Mouse (Mus musculus): ENCODE measurements around the gene Insyn1. TPM values are rescaled to one million over a fixed set of nuclear protein-coding genes. Genes with fewer than 3 reads are reported as not detected.

Insyn1 gene
- polyA plus RNA-seq, 1 experiment from 2014 or later: 2.2 TPM

DNA sequence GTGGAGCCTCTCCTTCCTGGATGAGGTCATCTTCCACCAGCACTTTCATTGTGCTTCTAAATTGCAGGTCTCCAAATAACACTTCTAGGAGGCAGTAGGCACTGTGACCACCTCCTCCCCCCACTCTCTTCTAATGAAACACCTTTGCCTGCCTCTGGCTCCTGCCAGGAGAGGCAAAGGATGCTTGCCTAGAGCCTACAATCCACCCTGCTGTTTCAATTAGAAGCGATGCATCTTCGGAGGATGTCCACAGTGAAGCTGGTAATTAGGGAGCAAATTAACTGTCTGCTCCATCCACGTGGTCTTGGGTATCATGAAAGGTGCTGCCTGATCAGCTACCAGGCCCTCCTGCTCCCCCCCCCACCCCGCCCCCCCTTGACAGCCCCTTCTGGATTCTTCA lies 41.6 kb upstream of the Insyn1 start:
- H3K27me3 ChIP-seq (ENCODE audit: control insufficient read depth, insufficient read depth, low read length): no peaks in the 10 kb centered on the region
- peaks cover 4% of the 10 kb centered on the region; the same call in 1 of the 2 replicates for H3K4me1 ChIP-seq (ENCODE audit: control insufficient read depth, insufficient read depth, low read length)
- H3K36me3 ChIP-seq (ENCODE audit: control insufficient read depth, insufficient read depth, low read length): no peaks in the 10 kb centered on the region
- DNase-seq (ENCODE audit: low spot score) (no peak), ATAC-seq (ENCODE audit: insufficient number of reproducible peaks, low FRiP score, low TSS enrichment, low read depth) (no peak)
- H3K4me2 ChIP-seq (ENCODE audit: low read depth, severe bottlenecking): no peak overlapping the region
- H3K27ac ChIP-seq (replicated peaks; ENCODE audit: low read depth, low read length): no peak overlapping the region
- WGBS: 30% methylated on average over 4 of the region's 4 CpGs
- H3K9ac ChIP-seq (ENCODE audit: low read length): no peak overlapping the region
- no peak overlapping the region for H3K4me3 ChIP-seq (ENCODE audit: low read depth, low read length)
- H3K9me3 ChIP-seq (ENCODE audit: control insufficient read depth, low read length): no peaks in the 10 kb centered on the region

DNA sequence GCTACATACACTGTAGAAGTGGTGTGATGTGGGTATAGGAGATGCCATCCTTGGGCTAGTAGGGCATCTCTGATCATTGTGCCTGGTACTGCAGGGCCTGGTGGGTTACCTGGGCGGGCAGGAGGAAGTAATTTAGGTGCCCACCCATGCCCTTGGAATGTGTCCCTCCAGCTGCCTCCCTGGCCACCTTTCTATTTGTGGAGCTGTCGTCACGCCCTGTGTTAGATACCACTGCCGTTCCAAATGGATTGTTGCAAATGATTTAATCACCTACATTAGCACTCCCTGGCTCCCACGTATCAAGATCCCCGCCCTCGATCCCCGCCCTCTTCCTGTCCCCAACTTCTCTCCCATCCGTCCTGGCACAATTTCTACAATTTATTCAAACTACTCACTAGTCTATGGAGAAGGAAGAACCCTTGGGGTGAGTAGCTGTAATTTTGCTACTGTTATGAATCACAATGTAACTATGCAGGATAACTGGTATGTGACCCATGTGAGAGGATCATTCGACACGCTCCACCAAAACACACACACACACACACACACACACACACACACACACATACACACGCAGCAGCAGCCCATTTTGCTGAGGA lies 40.3 kb upstream of the Insyn1 start:
- Histone ChIP-seq H3K36me3 (ENCODE audit: control insufficient read depth, insufficient read depth, low read length) (no peaks in the 10 kb centered on the region), H3K27ac (replicated peaks; ENCODE audit: low read depth, low read length) (no peak overlapping the region), H3K27me3 (ENCODE audit: control insufficient read depth, insufficient read depth, low read length) (no peaks in the 10 kb centered on the region), H3K9me3 (ENCODE audit: control insufficient read depth, low read length) (no peaks in the 10 kb centered on the region), H3K9ac (ENCODE audit: low read length) (no peak overlapping the region), H3K4me1 (ENCODE audit: control insufficient read depth, insufficient read depth, low read length) (no peaks in the 10 kb centered on the region), H3K4me2 (ENCODE audit: low read depth, severe bottlenecking) (no peak overlapping the region), H3K4me3 (ENCODE audit: low read depth, low read length) (no peak overlapping the region)
- ATAC-seq (ENCODE audit: insufficient number of reproducible peaks, low FRiP score, low TSS enrichment, low read depth) (no peak), DNase-seq (ENCODE audit: low spot score) (no peak)
- 71% methylated on average over 12 of the region's 12 CpGs for WGBS

DNA sequence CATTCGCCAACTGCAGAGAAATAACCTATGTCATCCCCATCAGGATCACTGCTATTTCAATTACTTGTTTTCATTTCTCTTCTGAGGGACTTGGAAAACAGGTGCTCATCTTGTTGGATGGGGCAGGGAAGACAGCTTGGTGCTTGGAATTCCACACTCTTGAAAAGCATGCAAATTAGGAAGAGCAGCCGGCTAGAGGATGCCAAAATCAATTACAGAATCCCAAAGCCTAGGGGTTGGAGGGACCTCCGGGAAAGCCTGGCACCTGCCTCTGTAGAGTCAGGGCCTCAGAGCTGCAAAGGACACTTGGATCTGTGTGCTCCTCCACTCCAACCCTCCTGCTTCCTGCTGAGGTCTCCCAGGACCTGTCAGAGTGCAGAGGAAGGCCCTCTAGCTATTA lies 38.9 kb upstream of the Insyn1 start:
- no peak overlapping the region for H3K4me2 ChIP-seq (ENCODE audit: low read depth, severe bottlenecking)
- DNase-seq (ENCODE audit: low spot score): no peak
- no peaks in the 10 kb centered on the region for H3K9me3 ChIP-seq (ENCODE audit: control insufficient read depth, low read length)
- no peaks in the 10 kb centered on the region for H3K27me3 ChIP-seq (ENCODE audit: control insufficient read depth, insufficient read depth, low read length)
- H3K27ac ChIP-seq (replicated peaks; ENCODE audit: low read depth, low read length): no peak overlapping the region
- 40% methylated on average over 3 of the region's 3 CpGs for WGBS
- no peak for ATAC-seq (ENCODE audit: insufficient number of reproducible peaks, low FRiP score, low TSS enrichment, low read depth)
- no peaks in the 10 kb centered on the region for H3K36me3 ChIP-seq (ENCODE audit: control insufficient read depth, insufficient read depth, low read length)
- no peaks in the 10 kb centered on the region for H3K4me1 ChIP-seq (ENCODE audit: control insufficient read depth, insufficient read depth, low read length)
- H3K4me3 ChIP-seq (ENCODE audit: low read depth, low read length): no peak overlapping the region
- no peak overlapping the region for H3K9ac ChIP-seq (ENCODE audit: low read length)

DNA sequence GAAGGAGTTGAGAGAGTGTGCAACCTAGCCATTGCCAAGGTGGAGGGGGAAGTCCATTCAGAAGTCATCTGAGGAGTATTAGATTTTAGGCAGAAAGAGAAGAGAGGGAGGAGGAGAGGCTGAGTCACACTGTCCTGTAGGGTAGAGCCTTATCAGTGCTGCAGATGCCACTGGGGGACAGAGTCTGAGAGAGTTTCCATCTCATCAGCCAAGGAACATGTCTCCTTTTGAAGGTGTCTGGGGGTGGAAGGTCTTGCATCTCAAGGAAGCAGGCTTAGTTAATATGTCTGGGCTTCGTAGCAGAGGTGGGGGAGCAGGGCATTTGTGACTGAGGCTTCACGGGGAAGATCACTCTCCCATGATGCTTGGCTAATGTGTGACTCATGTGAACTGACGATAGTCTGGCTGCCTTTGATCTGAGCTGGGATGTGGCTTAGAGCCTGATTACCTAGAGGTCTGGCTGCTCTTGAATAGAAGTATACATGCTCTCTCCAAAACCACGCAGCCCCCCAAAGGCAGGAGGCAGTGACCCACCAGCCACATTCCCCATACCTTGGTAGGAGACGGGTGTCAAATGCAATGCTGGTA lies 34.5 kb upstream of the Insyn1 start:
- no peak for ATAC-seq (ENCODE audit: insufficient number of reproducible peaks, low FRiP score, low TSS enrichment, low read depth)
- H3K36me3 ChIP-seq (ENCODE audit: control insufficient read depth, insufficient read depth, low read length): no peaks in the 10 kb centered on the region

DNA sequence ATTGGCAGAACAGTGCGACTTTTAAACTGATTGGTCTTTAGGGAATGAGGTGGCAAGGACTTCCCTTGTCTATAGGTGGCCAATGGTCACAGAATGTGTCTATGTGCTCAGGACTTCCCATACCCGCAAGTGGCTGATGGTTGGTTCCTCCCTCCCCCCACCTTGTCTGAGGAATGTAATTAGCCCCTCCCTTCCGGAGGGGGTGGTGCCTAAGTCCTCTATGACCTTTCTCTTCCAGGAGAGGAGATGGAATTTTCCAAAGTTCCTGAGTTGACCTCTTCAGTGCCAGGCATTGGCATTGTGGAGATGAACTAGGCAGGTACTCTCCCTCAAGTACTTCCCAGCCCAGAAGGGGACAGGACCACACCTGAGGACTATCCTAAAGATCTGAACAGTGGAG lies 33.5 kb upstream of the Insyn1 start:
- Histone ChIP-seq H3K27me3 (ENCODE audit: control insufficient read depth, insufficient read depth, low read length) (peaks cover 4% of the 10 kb centered on the region; the same call in 1 of the 2 replicates), H3K9me3 (ENCODE audit: control insufficient read depth, low read length) (no peaks in the 10 kb centered on the region), H3K36me3 (ENCODE audit: control insufficient read depth, insufficient read depth, low read length) (no peaks in the 10 kb centered on the region), H3K9ac (ENCODE audit: low read length) (no peak overlapping the region), H3K27ac (replicated peaks; ENCODE audit: low read depth, low read length) (no peak overlapping the region), H3K4me1 (ENCODE audit: control insufficient read depth, insufficient read depth, low read length) (peaks cover 4% of the 10 kb centered on the region; the same call in 1 of the 2 replicates), H3K4me2 (ENCODE audit: low read depth, severe bottlenecking) (no peak overlapping the region), H3K4me3 (ENCODE audit: low read depth, low read length) (no peak overlapping the region)
- no peak for DNase-seq (ENCODE audit: low spot score)
- WGBS: 33% methylated on average over 3 of the region's 3 CpGs
- ATAC-seq (ENCODE audit: insufficient number of reproducible peaks, low FRiP score, low TSS enrichment, low read depth): no peak

More for the DNA sequence above, 34.5 kb upstream of the Insyn1 start:
- Histone ChIP-seq H3K27me3 (ENCODE audit: control insufficient read depth, insufficient read depth, low read length) (peaks cover 4% of the 10 kb centered on the region; the same call in 1 of the 2 replicates), H3K4me3 (ENCODE audit: low read depth, low read length) (no peak overlapping the region), H3K27ac (replicated peaks; ENCODE audit: low read depth, low read length) (no peak overlapping the region), H3K4me2 (ENCODE audit: low read depth, severe bottlenecking) (no peak overlapping the region), H3K9ac (ENCODE audit: low read length) (no peak overlapping the region), H3K9me3 (ENCODE audit: control insufficient read depth, low read length) (no peaks in the 10 kb centered on the region), H3K4me1 (ENCODE audit: control insufficient read depth, insufficient read depth, low read length) (peaks cover 4% of the 10 kb centered on the region; the same call in 1 of the 2 replicates)
- DNase-seq (ENCODE audit: low spot score): no peak
- 75% methylated on average over 5 of the region's 5 CpGs for WGBS

DNA sequence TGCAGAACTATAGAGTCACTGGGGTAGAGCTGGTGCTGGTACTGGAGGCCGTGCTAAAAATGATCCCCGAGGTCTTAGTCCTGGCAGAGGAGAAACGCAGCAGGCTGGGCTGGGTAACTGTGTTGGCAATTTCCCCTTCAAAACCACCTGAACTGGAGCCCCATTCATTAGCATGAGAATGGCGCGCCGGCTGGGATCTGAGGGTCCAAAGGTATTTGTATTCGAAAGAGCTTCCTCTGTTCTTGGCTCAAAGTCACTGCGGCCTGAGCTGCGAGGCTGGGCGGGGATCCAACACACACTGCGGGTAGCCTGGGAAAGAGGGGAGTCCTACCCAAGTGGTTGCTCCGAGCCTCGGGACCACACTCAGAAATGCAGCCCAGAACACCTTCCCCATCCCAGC lies 32.6 kb upstream of the Insyn1 start:
- no peak overlapping the region for H3K27ac ChIP-seq (replicated peaks; ENCODE audit: low read depth, low read length)
- no peak overlapping the region for H3K4me3 ChIP-seq (ENCODE audit: low read depth, low read length)
- ATAC-seq (ENCODE audit: insufficient number of reproducible peaks, low FRiP score, low TSS enrichment, low read depth) (no peak), DNase-seq (ENCODE audit: low spot score) (no peak)
- 19% methylated on average over 13 of the region's 13 CpGs for WGBS
- H3K36me3 ChIP-seq (ENCODE audit: control insufficient read depth, insufficient read depth, low read length): no peaks in the 10 kb centered on the region
- H3K9me3 ChIP-seq (ENCODE audit: control insufficient read depth, low read length): no peaks in the 10 kb centered on the region
- peaks cover 4% of the 10 kb centered on the region; the same call in 1 of the 2 replicates for H3K27me3 ChIP-seq (ENCODE audit: control insufficient read depth, insufficient read depth, low read length)
- H3K4me2 ChIP-seq (ENCODE audit: low read depth, severe bottlenecking): no peak overlapping the region
- H3K9ac ChIP-seq (ENCODE audit: low read length): no peak overlapping the region
- peaks cover 4% of the 10 kb centered on the region; the same call in 1 of the 2 replicates for H3K4me1 ChIP-seq (ENCODE audit: control insufficient read depth, insufficient read depth, low read length)

DNA sequence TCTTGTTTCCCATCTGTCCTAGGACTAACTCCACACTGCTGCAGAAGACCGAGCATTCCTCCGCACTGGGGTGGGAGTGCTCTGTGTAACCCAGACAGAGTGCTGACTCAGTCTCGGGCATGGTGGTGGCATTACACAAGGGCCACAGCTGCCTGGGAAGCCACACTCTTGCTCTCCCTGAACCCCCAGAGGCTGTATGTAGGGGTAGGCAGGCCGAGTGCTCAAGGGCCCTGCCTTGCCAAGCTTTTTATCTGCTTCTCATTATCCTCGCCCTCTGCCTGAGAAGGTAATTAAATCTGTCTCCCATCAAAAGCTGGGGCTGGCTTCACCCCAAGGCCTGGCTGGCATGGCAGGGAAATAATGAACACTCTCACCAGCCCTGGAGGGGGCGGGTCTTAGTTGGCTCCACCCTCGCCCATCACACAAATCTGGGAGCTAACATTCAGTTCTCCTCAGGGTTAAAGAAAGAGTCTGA lies 30.9 kb upstream of the Insyn1 start:
- ATAC-seq (ENCODE audit: insufficient number of reproducible peaks, low FRiP score, low TSS enrichment, low read depth): no peak
- Histone ChIP-seq H3K27ac (replicated peaks; ENCODE audit: low read depth, low read length) (0 out of 2 replicates have a peak overlapping the region, but pooled peaks have one; percentile 14), H3K9ac (ENCODE audit: low read length) (no peak overlapping the region), H3K9me3 (ENCODE audit: control insufficient read depth, low read length) (no peaks in the 10 kb centered on the region), H3K27me3 (ENCODE audit: control insufficient read depth, insufficient read depth, low read length) (peaks cover 4% of the 10 kb centered on the region; the same call in 1 of the 2 replicates), H3K4me1 (ENCODE audit: control insufficient read depth, insufficient read depth, low read length) (peaks cover 4% of the 10 kb centered on the region; the same call in 1 of the 2 replicates), H3K36me3 (ENCODE audit: control insufficient read depth, insufficient read depth, low read length) (no peaks in the 10 kb centered on the region), H3K4me2 (ENCODE audit: low read depth, severe bottlenecking) (no peak overlapping the region), H3K4me3 (ENCODE audit: low read depth, low read length) (no peak overlapping the region)
- DNase-seq (ENCODE audit: low spot score): no peak
- 50% methylated on average over 7 of the region's 7 CpGs for WGBS

DNA sequence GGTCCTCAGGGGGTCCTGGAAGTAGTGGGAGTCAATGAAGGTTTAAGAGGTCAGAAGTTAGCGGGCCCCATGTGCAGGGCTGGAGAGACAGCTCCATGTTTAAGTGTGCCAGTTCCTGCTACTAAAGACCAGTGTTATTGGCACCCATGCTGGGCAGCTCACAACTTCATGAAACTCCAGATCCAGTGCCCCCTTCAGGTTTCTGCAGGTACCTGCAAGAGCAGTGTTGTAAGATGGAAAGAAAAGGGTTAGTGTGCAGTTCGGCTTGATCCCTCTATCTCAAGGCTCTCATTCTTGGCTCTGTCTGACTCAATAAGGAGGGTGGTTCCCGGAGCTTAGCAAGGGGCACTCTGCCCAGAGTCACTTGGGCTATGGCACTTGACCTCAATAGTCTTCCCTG lies 30.1 kb upstream of the Insyn1 start:
- H3K9me3 ChIP-seq (ENCODE audit: control insufficient read depth, low read length): no peaks in the 10 kb centered on the region
- no peaks in the 10 kb centered on the region for H3K36me3 ChIP-seq (ENCODE audit: control insufficient read depth, insufficient read depth, low read length)
- H3K4me1 ChIP-seq (ENCODE audit: control insufficient read depth, insufficient read depth, low read length): peaks cover 4% of the 10 kb centered on the region; the same call in 1 of the 2 replicates
- H3K4me2 ChIP-seq (ENCODE audit: low read depth, severe bottlenecking): no peak overlapping the region
- H3K27ac ChIP-seq (replicated peaks; ENCODE audit: low read depth, low read length): no peak overlapping the region
- ATAC-seq (ENCODE audit: insufficient number of reproducible peaks, low FRiP score, low TSS enrichment, low read depth) (no peak), DNase-seq (ENCODE audit: low spot score) (no peak)
- WGBS: 81% methylated on average over 3 of the region's 3 CpGs
- no peak overlapping the region for H3K9ac ChIP-seq (ENCODE audit: low read length)
- H3K27me3 ChIP-seq (ENCODE audit: control insufficient read depth, insufficient read depth, low read length): peaks cover 4% of the 10 kb centered on the region; the same call in 1 of the 2 replicates
- no peak overlapping the region for H3K4me3 ChIP-seq (ENCODE audit: low read depth, low read length)
